Mouse (Mus musculus) cerebellum, adult 2 months (tissue): ENCODE results near the gene Scamp1. TPM values are rescaled to one million over a fixed set of nuclear protein-coding genes. Genes with fewer than 3 reads are reported as not detected.

Source experiments
- DNase-seq, 2 experiments: peaks; one replicate each; pipeline ENCODE4 v3.0.0; 2021
- H3K27ac ChIP-seq: fragments of 200-500 bp; 2 replicates; pipeline ENCODE4 v1.5.1; 2012; ENCODE audit warnings: low read length, control low read depth, inconsistent platforms; ENCODE audit not compliant: insufficient read depth
- H3K27me3 ChIP-seq: fragments of 200-500 bp; 2 replicates; pipeline ENCODE4 v1.6.1; 2012; ENCODE audit warnings: inconsistent platforms, mild to moderate bottlenecking, low read length, moderate library complexity; ENCODE audit not compliant: control insufficient read depth, insufficient read depth
- H3K4me1 ChIP-seq: fragments of 200-500 bp; 2 replicates; pipeline ENCODE4 v1.6.1; 2011; ENCODE audit warnings: low read length; ENCODE audit not compliant: control insufficient read depth, insufficient read depth
- H3K4me3 ChIP-seq: fragments of 200-500 bp; replicated peaks from 2 replicates; pipeline ENCODE3; 2011; ENCODE audit warnings: mild to moderate bottlenecking, low read depth, low read length, control low read depth; ENCODE audit not compliant: insufficient read depth
- CTCF ChIP-seq: fragments of 200-500 bp; IDR thresholded peaks from 2 replicates; pipeline ENCODE4 v1.5.1; 2011; ENCODE audit warnings: low read depth, mild to moderate bottlenecking, control low read depth, low read length, moderate library complexity, borderline replicate concordance; ENCODE audit not compliant: insufficient read depth
- POLR2A ChIP-seq: fragments of 200-500 bp; IDR thresholded peaks from 2 replicates; pipeline ENCODE4 v1.6.1; 2011; ENCODE audit warnings: low read length, control low read depth, borderline replicate concordance; ENCODE audit not compliant: insufficient read depth
- WGBS: fragments of 180-500 bp; shearing (Covaris S2); methylation state at CpG from one replicate; pipeline ENCODE4 v1.1.7; 2018; 5-methylcytosine and 5-hydroxymethylcytosine counted together
- polyA plus RNA-seq: library from polyadenylated mRNA; depleted of rRNA; stranded (reverse); fragments of >200 nt; gene quantifications from 2 replicates; pipeline ENCODE4 v1.2.3, GENCODE M21; 2012

The Scamp1 gene
- polyA plus RNA-seq, 1 experiment: 101 TPM

- Histone ChIP-seq H3K27me3 (no peaks in the 10 kb centered on the region), H3K27ac (no peak overlapping the region), H3K4me3 (no peak overlapping the region), H3K4me1 (peaks cover 11% of the 10 kb centered on the region)
- TF ChIP-seq POLR2A: no peak
- no peak for TF ChIP-seq CTCF
- DNase-seq: no peak
- 95% methylated on average over 1 of the region's 1 CpGs for WGBS
Measured at GRCm38 (mm10) chr13:94190386-94190785, 95.3 kb downstream of the Scamp1 start.

- no peak for DNase-seq
- H3K4me3 ChIP-seq: no peak overlapping the region
- H3K27ac ChIP-seq: no peak overlapping the region
- 51% methylated on average over 10 of the region's 10 CpGs for WGBS
- H3K27me3 ChIP-seq: no peaks in the 10 kb centered on the region
- TF ChIP-seq POLR2A: no peak
- no peak for TF ChIP-seq CTCF
- peaks cover 18% of the 10 kb centered on the region for H3K4me1 ChIP-seq
Measured at GRCm38 (mm10) chr13:94188200-94189086, 97.2 kb downstream of the Scamp1 start.

- WGBS: 83% methylated on average over 5 of the region's 6 CpGs
- no peak overlapping the region for H3K4me3 ChIP-seq
- no peak for DNase-seq
- TF ChIP-seq POLR2A: no peak
- TF ChIP-seq CTCF: no peak
- H3K27me3 ChIP-seq: no peaks in the 10 kb centered on the region
- H3K27ac ChIP-seq: no peak overlapping the region
- H3K4me1 ChIP-seq: peaks cover 19% of the 10 kb centered on the region
Measured at GRCm38 (mm10) chr13:94185631-94186030, 100.0 kb downstream of the Scamp1 start.

DNA sequence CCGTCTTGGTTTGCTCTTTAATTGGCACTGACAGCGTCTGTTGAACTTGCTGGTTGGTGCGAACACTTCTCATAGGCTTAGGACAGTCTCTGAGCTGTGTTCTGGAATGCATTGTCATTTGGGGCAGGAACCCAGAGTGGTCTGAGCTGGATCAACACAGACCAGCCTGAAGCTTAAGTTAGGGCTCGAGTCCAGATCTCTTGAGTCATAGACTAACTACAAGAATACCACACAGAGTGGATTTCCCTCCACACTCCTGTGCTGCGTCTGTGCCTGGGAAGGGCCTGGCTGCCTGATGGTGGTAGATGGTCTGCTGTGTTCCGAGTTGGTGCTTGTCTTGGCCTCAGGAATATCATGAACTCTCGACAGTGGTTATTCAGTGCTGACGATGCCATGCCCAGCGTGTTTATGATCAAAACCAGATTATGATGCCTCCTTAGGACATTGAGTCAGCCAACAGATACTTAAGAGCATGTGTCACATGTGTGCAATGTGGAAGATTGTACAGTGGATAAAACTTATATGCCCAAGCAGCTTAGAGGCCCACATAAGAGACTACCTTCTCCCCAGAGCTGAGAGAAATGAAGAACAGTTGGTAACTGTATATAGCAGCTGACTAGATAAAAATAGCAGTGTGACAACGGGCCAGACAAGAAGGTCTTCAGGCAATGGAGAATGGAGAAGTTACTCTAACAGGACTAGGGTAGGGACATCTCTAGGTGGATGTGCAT, 100.8 kb downstream of the Scamp1 start:
- Histone ChIP-seq H3K4me3 (no peak overlapping the region), H3K27me3 (no peaks in the 10 kb centered on the region), H3K27ac (no peak overlapping the region), H3K4me1 (peaks cover 16% of the 10 kb centered on the region)
- no peak for DNase-seq
- 67% methylated on average over 10 of the region's 10 CpGs for WGBS
- TF ChIP-seq POLR2A (no peak), CTCF (no peak)

- DNase-seq: no peak
- Histone ChIP-seq H3K27ac (no peak overlapping the region), H3K4me3 (no peak overlapping the region), H3K27me3 (no peaks in the 10 kb centered on the region), H3K4me1 (peaks cover 26% of the 10 kb centered on the region)
- WGBS: 79% methylated on average over 8 of the region's 8 CpGs
- TF ChIP-seq CTCF: no peak
- TF ChIP-seq POLR2A: no peak
Measured at GRCm38 (mm10) chr13:94183372-94184021, 102.2 kb downstream of the Scamp1 start.

- Histone ChIP-seq H3K4me1 (peaks cover 29% of the 10 kb centered on the region), H3K27me3 (no peaks in the 10 kb centered on the region), H3K27ac (no peak overlapping the region), H3K4me3 (no peak overlapping the region)
- TF ChIP-seq POLR2A (no peak), CTCF (no peak)
- no peak for DNase-seq
- WGBS: 61% methylated on average over 5 of the region's 5 CpGs
Measured at GRCm38 (mm10) chr13:94182026-94182425, 103.6 kb downstream of the Scamp1 start.

DNA sequence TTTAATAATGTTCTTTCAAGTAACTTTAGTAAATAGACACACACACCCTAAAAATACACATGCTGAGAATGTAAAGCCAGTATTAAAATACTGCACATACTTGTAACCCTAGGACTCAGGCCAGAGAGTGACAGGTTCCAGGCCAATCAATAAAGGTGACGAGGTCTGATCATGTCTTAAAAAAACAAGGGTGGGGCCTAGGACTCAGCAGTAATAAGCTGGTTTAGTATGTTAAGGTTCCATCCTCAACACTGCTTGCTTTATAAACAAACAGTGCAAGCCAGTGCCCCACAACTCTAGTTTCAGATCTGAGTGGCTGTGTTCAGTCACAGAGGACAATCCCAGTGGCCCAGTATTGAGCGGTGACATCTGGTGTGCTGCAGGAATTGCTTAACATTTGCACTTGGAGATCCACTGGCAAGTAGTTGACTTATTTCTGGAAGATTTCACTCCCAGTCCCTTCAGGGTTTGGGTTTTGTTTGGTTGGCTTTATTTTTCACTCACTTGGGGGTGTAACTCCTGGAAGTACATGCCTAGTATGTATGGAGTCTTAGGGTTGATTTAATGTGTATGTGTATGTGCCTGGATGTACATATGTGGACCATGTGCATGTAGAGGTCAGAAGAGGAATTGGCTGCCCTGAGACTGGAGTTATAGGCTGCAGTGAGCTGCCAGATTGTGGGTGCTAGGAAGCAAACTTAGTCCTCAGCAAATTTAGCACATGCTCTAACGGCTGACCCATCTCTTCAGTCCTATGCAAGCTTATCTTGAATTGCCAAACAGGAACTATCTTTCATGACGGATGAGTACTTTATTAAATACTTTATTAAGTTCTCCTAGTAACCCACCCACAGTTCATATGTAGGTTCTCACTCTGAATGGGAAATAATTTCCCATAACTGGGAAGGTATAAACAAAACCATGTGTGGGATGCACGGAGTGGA, 104.9 kb downstream of the Scamp1 start:
- no peak overlapping the region for H3K4me3 ChIP-seq
- H3K27ac ChIP-seq: no peak overlapping the region
- 93% methylated on average over 5 of the region's 5 CpGs for WGBS
- no peak for DNase-seq
- TF ChIP-seq CTCF (no peak), POLR2A (no peak)
- no peaks in the 10 kb centered on the region for H3K27me3 ChIP-seq
- H3K4me1 ChIP-seq: peaks cover 29% of the 10 kb centered on the region
